9 mouse cellular contexts compared by ENCODE assay signal in genomic region chr1:84935668-84936067, GRCm38 (mm10). TPM values are rescaled to one million over a fixed set of nuclear protein-coding genes. Genes with fewer than 3 reads are reported as not detected.
A peak's percentile ranks its signal among the peaks of the same experiment; 100 is the strongest.
DNase-seq lines count a peak whose midpoint lies in the region; ATAC-seq and TF ChIP-seq lines count a peak whose summit lies in the region.
"Had no signal": no experiment of that assay in that cellular context is flagged by ENCODE, and none has a peak within 500 bp of the region (broad histone marks: within the 10 kb centered on the region; RNA-seq: fewer than 3 reads in every experiment).

No protein-coding gene starts in this region.

- peak; percentile 33 to 61 for DNase-seq in heart, adult 2 months
- peak; percentile 59 for DNase-seq in MN1 (ENCODE audit: low spot score)
- peak; percentile 89 for DNase-seq in cerebellum, postnatal 14 days
- DNase-seq in heart, postnatal 4 days = peak; percentile 8
- DNase-seq in left cerebral cortex, postnatal 10 days (ENCODE audit: extremely low spot score in 1 of 2, low spot score in 2 of 2) = peak; percentile 82 to 85
- no peak for DNase-seq in thymus, postnatal 14 days

- TF ChIP-seq CTCF in heart, adult 2 months (IDR thresholded peaks at IDR 0.05) = no peak

- no peaks in the 10 kb centered on the region for H3K4me1 ChIP-seq in heart, adult 2 months (ENCODE audit: control insufficient read depth, insufficient read depth, low read length)
- 0 out of 2 replicates have a peak, but pooled peaks cover 5% of the 10 kb centered on the region for H3K4me1 ChIP-seq in heart, embryonic 12.5 days (replicated peaks)

- H3K9me3 ChIP-seq in heart, embryonic 12.5 days (replicated peaks) = no peaks in the 10 kb centered on the region

- H3K27ac ChIP-seq in heart, adult 2 months = no peak overlapping the region
- H3K27ac ChIP-seq in heart, embryonic 12.5 days (ENCODE audit: poor library complexity, severe bottlenecking) = no peak overlapping the region

- H3K27me3 ChIP-seq in heart, adult 2 months (ENCODE audit: control insufficient read depth, insufficient read depth, low read length) = peaks cover 6% of the 10 kb centered on the region
- H3K27me3 ChIP-seq in heart, embryonic 12.5 days (replicated peaks) = peaks cover 29% of the 10 kb centered on the region

- no peaks in the 10 kb centered on the region for H3K36me3 ChIP-seq in heart, adult 2 months (ENCODE audit: control insufficient read depth, insufficient read depth, low read length)
- H3K36me3 ChIP-seq in heart, embryonic 12.5 days = no peaks in the 10 kb centered on the region
- H3K36me3 ChIP-seq: G1E had no signal

- H3K79me2 ChIP-seq in heart, adult 2 months (replicated peaks; ENCODE audit: control insufficient read depth, insufficient read depth, low read length) = no peaks in the 10 kb centered on the region

- WGBS in heart, adult 2 months = 46% methylated on average over 9 of the region's 9 CpGs
- 61% methylated on average over 9 of the region's 9 CpGs for WGBS in heart, embryonic 12.5 days

- no peak for TF ChIP-seq POLR2A in heart, adult 2 months (IDR thresholded peaks at IDR 0.05; ENCODE audit: insufficient read depth, low read depth, low read length)

- no peak overlapping the region for H3K4me2 ChIP-seq in heart, embryonic 12.5 days

- no peak overlapping the region for H3K4me3 ChIP-seq in heart, adult 2 months
- H3K4me3 ChIP-seq in heart, embryonic 12.5 days = no peak overlapping the region

- ATAC-seq in heart, embryonic 12.5 days (ENCODE audit: insufficient number of reproducible peaks, low FRiP score) = no peak
- peak; percentile 81 for ATAC-seq in neutrophil, adult 5-6 weeks (ENCODE audit: extremely low read depth, insufficient number of reproducible peaks, low FRiP score, poor library complexity, severe bottlenecking)

- TF ChIP-seq EP300 in heart, adult 2 months (IDR thresholded peaks at IDR 0.05; ENCODE audit: insufficient read depth, low read depth, low read length) = no peak

- no peak overlapping the region for H3K9ac ChIP-seq in heart, adult 2 months (ENCODE audit: low read depth, low read length)
- H3K9ac ChIP-seq in heart, embryonic 12.5 days = no peak overlapping the region

- intact Hi-C loops in heart, adult 2 months (cut with DNase I) = no loop called here
- intact Hi-C loops in left cerebral cortex, postnatal 10 days (cut with DNase I) = no loop called here

RNA-seq across cellular contexts. Expression of gene Slc16a14, which starts 0.7 kb away (rescaled TPM):
- under 1 TPM; 0.23 to 0.48 TPM for total RNA-seq in heart, adult 2 months (2021)
- 0.10 and 0.15 TPM in 2 replicates for polyA plus RNA-seq in heart, adult 2 months (2012; rRNA removed)
- polyA plus RNA-seq in heart, embryonic 12.5 days (2016; fragmentation: Nextera tagmentation; extraction: Ambion mirVana) = 0.17 and 0.26 TPM in 2 replicates
- total RNA-seq in heart, postnatal 4 days (2021) = under 1 TPM; 0.11 to 0.38 TPM
- total RNA-seq in left cerebral cortex, postnatal 10 days (2021) = 10 to 100 TPM; 35.7 to 37.1 TPM
- 2.8 and 3.8 TPM in 2 replicates for total RNA-seq in neutrophil, adult 5-6 weeks (2017)
